Mouse (Mus musculus) brown adipose tissue, adult 24 weeks (tissue): Measurements from ENCODE around the gene Lrrc41. TPM values are rescaled to one million over a fixed set of nuclear protein-coding genes. Genes with fewer than 3 reads are reported as not detected.

Source experiments
- H3K27ac ChIP-seq: fragments of 200-500 bp; replicated peaks from 2 replicates; pipeline ENCODE4 v1.5.1; 2012; ENCODE audit warnings: low read depth, mild to moderate bottlenecking, low read length
- H3K4me1 ChIP-seq: fragments of 200-500 bp; 2 replicates; pipeline ENCODE4 v1.6.1; 2012; ENCODE audit warnings: low read length, mixed read lengths; ENCODE audit not compliant: control insufficient read depth, insufficient read depth, insufficient read length
- H3K4me3 ChIP-seq: fragments of 200-500 bp; 2 replicates; pipeline ENCODE4 v1.5.1; 2012; ENCODE audit warnings: low read depth, mild to moderate bottlenecking, low read length, moderate library complexity; ENCODE audit not compliant: insufficient read depth
- polyA plus RNA-seq: library from polyadenylated mRNA; stranded (reverse); fragments of >200 nt; gene quantifications from 2 replicates; pipeline ENCODE4 v1.2.4, GENCODE M21; 2012; ENCODE audit not compliant: missing spikeins, insufficient read depth, insufficient read length

Lrrc41 gene
- polyA plus RNA-seq, 1 experiment = 23.3 TPM

DNA sequence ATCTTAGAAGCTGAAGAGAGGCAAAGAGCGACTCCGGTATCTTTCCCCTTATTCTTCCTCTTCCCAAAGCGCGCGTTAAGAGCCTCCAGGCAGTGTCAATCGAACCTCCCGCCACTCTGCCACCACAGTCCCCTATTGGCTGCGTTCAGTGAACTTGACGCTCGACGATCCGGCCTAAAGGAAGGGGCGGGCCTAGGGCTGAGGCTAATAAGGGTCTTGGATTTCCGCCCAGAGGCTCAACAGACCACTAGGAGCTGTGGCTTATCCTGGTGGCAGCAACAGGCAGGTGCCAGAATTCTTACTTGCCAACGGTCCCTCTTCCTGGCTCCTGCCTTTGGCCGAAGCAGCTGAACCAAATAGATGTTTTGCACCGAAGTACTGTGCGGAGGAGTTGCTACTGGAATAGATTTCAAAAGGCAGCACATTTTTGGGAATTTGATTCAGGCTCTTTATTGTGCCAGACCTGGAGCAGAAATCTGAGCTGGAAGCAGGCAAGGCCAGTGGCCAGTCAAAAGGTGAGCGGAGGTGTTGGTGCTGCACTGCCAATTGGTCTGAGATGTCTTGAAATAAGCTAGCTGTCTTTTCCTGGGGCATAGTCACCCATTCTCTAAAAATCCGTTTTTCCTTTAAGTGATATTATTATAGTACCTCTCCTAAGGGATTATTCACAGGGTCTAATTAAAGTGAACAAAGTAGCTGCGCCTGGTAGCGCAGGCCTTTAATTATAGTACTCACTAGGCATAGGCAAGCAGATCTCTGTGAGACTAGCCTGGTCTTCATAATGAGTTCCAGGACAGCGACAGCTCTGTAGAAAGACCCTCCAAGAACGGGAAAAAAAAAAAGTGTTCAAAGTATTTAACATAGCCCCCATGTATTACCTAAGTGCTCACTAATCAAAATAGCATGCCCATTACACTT is 48.8 kb downstream of the Lrrc41 start, which contains the start of the genes Rad54l and Pomgnt1:
Gene Rad54l, minus strand, starts transcription at position 89 of the 918 bp plus-strand sequence.
Gene Pomgnt1, plus strand, starts transcription at position 239 of the 918 bp plus-strand sequence.
- Histone ChIP-seq H3K4me1 (no peaks in the 10 kb centered on the region), H3K4me3 (peak within 1 kb of the TSS; percentile 73), H3K27ac (0 out of 2 replicates have a peak within 1 kb of the TSS, but pooled peaks have one; percentile 6)

GRCm38 (mm10) chr4:116125803-116126386 is 50.8 kb downstream of the Lrrc41 start:
- no peak overlapping the region for H3K27ac ChIP-seq
- no peak overlapping the region for H3K4me3 ChIP-seq
- H3K4me1 ChIP-seq = no peaks in the 10 kb centered on the region

- H3K27ac ChIP-seq = no peak overlapping the region
- H3K4me1 ChIP-seq = no peaks in the 10 kb centered on the region
- H3K4me3 ChIP-seq = no peak overlapping the region
These were observed 52.9 kb downstream of the Lrrc41 start for GRCm38 (mm10) chr4:116127956-116128355.

DNA sequence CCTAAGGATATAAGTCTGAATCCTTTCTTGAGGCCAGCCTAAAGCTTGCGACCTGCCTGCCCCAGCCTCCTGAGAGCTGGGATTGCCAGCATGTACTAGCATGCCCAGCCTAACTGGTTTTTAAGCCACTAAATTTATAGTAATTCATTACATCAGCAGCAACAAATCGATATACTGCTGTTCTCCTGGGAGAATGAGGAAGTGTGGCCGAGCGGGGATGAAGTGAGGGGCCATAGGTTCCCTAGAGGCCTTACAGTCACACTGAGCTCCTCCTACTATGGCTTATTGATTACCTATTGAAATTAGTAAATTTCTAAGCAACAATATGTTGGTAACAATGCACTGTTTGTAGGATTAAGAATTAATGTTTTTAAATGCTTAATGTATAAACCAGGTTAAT is 58.1 kb downstream of the Lrrc41 start:
- Histone ChIP-seq H3K4me3 (no peak overlapping the region), H3K27ac (no peak overlapping the region), H3K4me1 (no peaks in the 10 kb centered on the region)

GRCm38 (mm10) chr4:116134990-116135389 is 59.9 kb downstream of the Lrrc41 start:
- Histone ChIP-seq H3K27ac (no peak overlapping the region), H3K4me1 (no peaks in the 10 kb centered on the region; the same call in 1 of the 2 replicates), H3K4me3 (no peak overlapping the region)

- H3K27ac ChIP-seq = no peak overlapping the region
- H3K4me1 ChIP-seq = peaks cover 6% of the 10 kb centered on the region
- H3K4me3 ChIP-seq = no peak overlapping the region
These were observed 62.4 kb downstream of the Lrrc41 start for GRCm38 (mm10) chr4:116137421-116137996.

- peaks cover 6% of the 10 kb centered on the region for H3K4me1 ChIP-seq
- peak overlapping the region; percentile 97 for H3K27ac ChIP-seq
- H3K4me3 ChIP-seq = no peak overlapping the region
These were observed 65.9 kb downstream of the Lrrc41 start for GRCm38 (mm10) chr4:116140801-116141574.

DNA sequence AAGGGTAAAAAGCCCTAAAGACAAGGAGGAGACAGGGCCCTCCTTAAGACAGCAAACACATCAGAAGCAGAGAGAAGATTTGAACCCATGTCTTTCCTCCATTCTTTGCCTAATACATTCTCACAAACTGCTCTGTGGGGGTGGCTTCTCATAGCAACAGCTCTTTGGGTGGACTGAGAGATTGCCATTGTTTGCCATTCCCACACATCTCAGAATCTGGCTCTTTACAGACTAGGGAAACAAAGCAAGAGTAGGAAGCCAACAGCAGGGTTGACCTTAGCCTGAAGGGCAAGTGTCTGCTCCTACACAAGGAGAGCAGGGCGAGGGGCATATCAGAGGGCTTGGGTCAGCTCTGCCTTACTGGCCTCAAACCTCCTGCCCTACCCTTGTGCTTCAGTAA is 66.7 kb downstream of the Lrrc41 start:
- peak overlapping the region; percentile 97 for H3K27ac ChIP-seq

DNA sequence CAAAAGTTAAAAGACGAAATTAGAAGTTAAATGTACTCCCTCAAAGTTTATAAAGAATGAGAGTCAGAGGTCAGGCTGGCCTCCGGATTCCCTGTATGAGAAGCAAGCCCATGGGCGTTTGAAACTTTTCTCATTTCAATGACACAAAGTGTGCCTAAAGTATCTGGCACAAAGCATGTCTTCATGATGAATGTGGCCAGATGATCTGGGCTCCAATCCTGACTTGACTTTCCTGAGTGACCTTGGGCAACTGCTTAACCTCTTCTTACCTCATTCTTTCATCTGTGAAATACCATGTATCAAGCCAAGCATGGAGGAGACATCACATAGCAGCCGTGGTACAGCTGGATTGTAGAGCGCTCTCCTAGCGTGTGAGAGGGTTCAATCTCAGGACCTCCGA is 67.2 kb downstream of the Lrrc41 start:
- Histone ChIP-seq H3K4me1 (peaks cover 6% of the 10 kb centered on the region), H3K27ac (peak overlapping the region; percentile 97), H3K4me3 (peak overlapping the region; percentile 44)

More for the DNA sequence above, 66.7 kb downstream of the Lrrc41 start:
- Histone ChIP-seq H3K4me3 (peak overlapping the region; percentile 30), H3K4me1 (peaks cover 6% of the 10 kb centered on the region)

DNA sequence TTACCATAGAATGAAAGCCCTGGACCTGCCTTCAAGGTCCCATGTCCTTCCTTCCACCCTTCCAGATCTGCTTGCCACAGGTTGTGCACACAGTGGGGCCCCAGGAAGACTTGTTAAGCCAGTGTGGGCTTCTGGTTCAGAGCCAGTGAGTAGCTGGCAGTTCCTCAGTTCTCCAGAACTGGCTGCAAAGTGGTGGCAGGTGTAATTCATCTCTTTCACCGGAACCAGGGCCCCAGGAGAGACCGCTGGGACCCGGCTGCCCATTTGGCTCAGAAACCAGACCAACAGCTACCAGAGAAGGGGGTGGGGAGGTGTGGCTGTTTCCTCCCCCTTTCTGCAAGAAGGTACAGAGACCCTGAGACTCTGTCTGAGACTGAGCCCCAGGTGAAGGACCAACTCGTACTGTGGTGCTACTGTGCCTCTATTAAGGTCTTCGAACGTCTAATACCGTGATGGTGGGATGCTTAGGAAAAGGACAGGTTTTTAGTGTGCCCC is 68.3 kb downstream of the Lrrc41 start:
- Histone ChIP-seq H3K4me1 (peaks cover 6% of the 10 kb centered on the region), H3K27ac (peak overlapping the region; percentile 83), H3K4me3 (peak overlapping the region; percentile 96)

- Histone ChIP-seq H3K4me1 (peaks cover 6% of the 10 kb centered on the region), H3K4me3 (peak overlapping the region; percentile 96), H3K27ac (peak overlapping the region; percentile 83)
These were observed 69.0 kb downstream of the Lrrc41 start for GRCm38 (mm10) chr4:116143891-116144717.
